22 mouse cellular contexts compared by ENCODE assay signal in the genomic region with DNA sequence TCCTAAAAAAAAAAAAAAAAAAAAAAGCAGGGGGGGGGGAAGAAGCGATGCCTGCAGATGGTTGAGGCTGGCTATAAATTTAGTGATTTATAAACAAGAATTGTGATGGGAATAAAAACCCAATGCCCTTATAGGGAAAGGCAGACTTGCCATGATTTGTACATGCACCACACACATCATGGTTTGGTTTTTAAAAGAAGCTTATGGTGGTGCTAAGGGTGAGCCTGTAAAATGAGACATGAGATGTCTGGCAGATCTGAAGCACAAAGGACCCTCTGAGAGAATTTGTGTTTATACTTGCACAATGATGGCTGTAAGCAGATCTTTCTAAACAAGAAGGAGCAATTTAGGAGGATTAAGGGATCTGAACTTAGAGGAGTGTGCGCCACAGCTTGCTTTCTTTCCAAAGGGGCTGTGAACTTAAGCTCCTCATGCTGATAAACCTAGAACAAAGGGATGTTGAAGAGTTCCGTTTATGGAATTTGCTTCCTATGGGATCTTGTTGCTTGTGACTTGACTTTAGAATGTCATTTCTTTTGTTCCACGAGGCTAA.
DNase-seq lines count a peak whose midpoint lies in the region; ATAC-seq and TF ChIP-seq lines count a peak whose summit lies in the region.
"Had no signal": no experiment of that assay in that cellular context is flagged by ENCODE, and none has a peak within 500 bp of the region (broad histone marks: within the 10 kb centered on the region; RNA-seq: fewer than 3 reads in every experiment).

No protein-coding gene starts in this region.

- H3K27me3 ChIP-seq in forebrain, embryonic 11.5 days (ENCODE audit: control insufficient read depth, insufficient read depth, low read length), result no peaks in the 10 kb centered on the region; the same call in 1 of the 2 replicates
- H3K27me3 ChIP-seq in forebrain, embryonic 12.5 days, result peaks cover 7% of the 10 kb centered on the region
- peaks cover 9% of the 10 kb centered on the region; the same call in 1 of the 2 replicates for H3K27me3 ChIP-seq in midbrain, embryonic 11.5 days (ENCODE audit: control insufficient read depth, insufficient read depth, low read length)
- no peaks in the 10 kb centered on the region for H3K27me3 ChIP-seq in midbrain, postnatal 0 days (ENCODE audit: insufficient read depth, low read length)
- no peaks in the 10 kb centered on the region for H3K27me3 ChIP-seq in embryonic facial prominence, embryonic 14.5 days (replicated peaks; ENCODE audit: control insufficient read depth, insufficient read depth, low read length)
- H3K27me3 ChIP-seq: heart, embryonic 15.5 days; neural tube, embryonic 13.5 days had no signal

- H3K4me1 ChIP-seq in forebrain, embryonic 11.5 days (replicated peaks; ENCODE audit: control insufficient read depth, insufficient read depth, low read length), result peaks cover 3% of the 10 kb centered on the region; the same call in 1 of the 2 replicates
- peaks cover 11% of the 10 kb centered on the region for H3K4me1 ChIP-seq in forebrain, embryonic 12.5 days
- peaks cover 17% of the 10 kb centered on the region for H3K4me1 ChIP-seq in midbrain, embryonic 11.5 days (ENCODE audit: control insufficient read depth, insufficient read depth, low read length)
- H3K4me1 ChIP-seq in midbrain, postnatal 0 days (ENCODE audit: insufficient read depth, low read length), result no peaks in the 10 kb centered on the region
- H3K4me1 ChIP-seq in embryonic facial prominence, embryonic 14.5 days (ENCODE audit: control insufficient read depth, insufficient read depth, low read length), result peaks cover 24% of the 10 kb centered on the region

- ATAC-seq in forebrain, embryonic 11.5 days (replicated peaks; ENCODE audit: low FRiP score), result peak; percentile 45
- no peak for ATAC-seq in forebrain, embryonic 12.5 days (ENCODE audit: low FRiP score)
- ATAC-seq in midbrain, embryonic 11.5 days (ENCODE audit: low FRiP score), result peak; percentile 71
- ATAC-seq in midbrain, postnatal 0 days (ENCODE audit: low FRiP score), result no peak
- peak; percentile 90 for ATAC-seq in embryonic facial prominence, embryonic 14.5 days (ENCODE audit: low read depth)
- ATAC-seq: forebrain, embryonic 13.5 days had no signal

- WGBS in forebrain, embryonic 11.5 days, result 7% methylated on average over 4 of the region's 4 CpGs
- WGBS in forebrain, embryonic 12.5 days, result 13% methylated on average over 4 of the region's 4 CpGs
- 13% methylated on average over 4 of the region's 4 CpGs for WGBS in midbrain, embryonic 11.5 days
- WGBS in midbrain, postnatal 0 days, result 15% methylated on average over 4 of the region's 4 CpGs
- WGBS in embryonic facial prominence, embryonic 14.5 days, result 38% methylated on average over 4 of the region's 4 CpGs

- no peak overlapping the region for H3K27ac ChIP-seq in forebrain, embryonic 11.5 days (ENCODE audit: low read depth, low read length)
- no peak overlapping the region for H3K27ac ChIP-seq in forebrain, embryonic 12.5 days
- H3K27ac ChIP-seq in midbrain, embryonic 11.5 days (ENCODE audit: low read depth, low read length), result no peak overlapping the region
- no peak overlapping the region for H3K27ac ChIP-seq in midbrain, postnatal 0 days (ENCODE audit: low read depth, low read length)
- H3K27ac ChIP-seq in embryonic facial prominence, embryonic 14.5 days (replicated peaks; ENCODE audit: low read depth, low read length), result no peak overlapping the region
- H3K27ac ChIP-seq: forebrain, embryonic 13.5 days; gastrocnemius, adult 2 months; heart, embryonic 15.5 days; hindbrain, embryonic 14.5 days; kidney, postnatal 0 days; layer of hippocampus, adult 2 months; neural tube, embryonic 13.5 days had no signal

- H3K9ac ChIP-seq in forebrain, embryonic 11.5 days (ENCODE audit: low read length), result no peak overlapping the region
- H3K9ac ChIP-seq in forebrain, embryonic 12.5 days, result no peak overlapping the region
- no peak overlapping the region for H3K9ac ChIP-seq in midbrain, embryonic 11.5 days (ENCODE audit: low read length)
- no peak overlapping the region for H3K9ac ChIP-seq in midbrain, postnatal 0 days (replicated peaks; ENCODE audit: low read length, poor library complexity, severe bottlenecking)
- no peak overlapping the region for H3K9ac ChIP-seq in embryonic facial prominence, embryonic 14.5 days (ENCODE audit: low read depth, low read length)
- H3K9ac ChIP-seq: forebrain, embryonic 13.5 days; heart, embryonic 15.5 days; hindbrain, embryonic 14.5 days; neural tube, embryonic 13.5 days had no signal

- H3K4me3 ChIP-seq in forebrain, embryonic 11.5 days (ENCODE audit: low read depth, low read length), result no peak overlapping the region
- no peak overlapping the region for H3K4me3 ChIP-seq in forebrain, embryonic 12.5 days (replicated peaks)
- no peak overlapping the region for H3K4me3 ChIP-seq in midbrain, embryonic 11.5 days (ENCODE audit: low read depth, low read length)
- H3K4me3 ChIP-seq in midbrain, postnatal 0 days (ENCODE audit: low read depth, low read length), result no peak overlapping the region
- no peak overlapping the region for H3K4me3 ChIP-seq in embryonic facial prominence, embryonic 14.5 days (ENCODE audit: low read depth, low read length)
- H3K4me3 ChIP-seq: forebrain, embryonic 13.5 days; gastrocnemius, adult 2 months; heart, embryonic 15.5 days; layer of hippocampus, adult 2 months; myocyte; neural tube, embryonic 13.5 days had no signal

- H3K9me3 ChIP-seq in forebrain, embryonic 11.5 days (ENCODE audit: control insufficient read depth, low read length), result no peaks in the 10 kb centered on the region
- no peaks in the 10 kb centered on the region for H3K9me3 ChIP-seq in forebrain, embryonic 12.5 days
- H3K9me3 ChIP-seq in midbrain, embryonic 11.5 days (ENCODE audit: control insufficient read depth, low read length), result no peaks in the 10 kb centered on the region
- no peaks in the 10 kb centered on the region for H3K9me3 ChIP-seq in midbrain, postnatal 0 days (ENCODE audit: low read length)
- H3K9me3 ChIP-seq in embryonic facial prominence, embryonic 14.5 days (ENCODE audit: control insufficient read depth, low read length), result no peaks in the 10 kb centered on the region
- H3K9me3 ChIP-seq: forebrain, embryonic 13.5 days; heart, embryonic 15.5 days; neural tube, embryonic 13.5 days had no signal

- no peak overlapping the region for H3K4me2 ChIP-seq in forebrain, embryonic 11.5 days (ENCODE audit: low read depth, low read length, severe bottlenecking)
- H3K4me2 ChIP-seq in forebrain, embryonic 12.5 days, result no peak overlapping the region
- H3K4me2 ChIP-seq in midbrain, embryonic 11.5 days, result no peak overlapping the region
- H3K4me2 ChIP-seq in midbrain, postnatal 0 days (ENCODE audit: low read depth, low read length, poor library complexity, severe bottlenecking), result no peak overlapping the region
- H3K4me2 ChIP-seq in embryonic facial prominence, embryonic 14.5 days (ENCODE audit: low read depth, low read length), result no peak overlapping the region
- H3K4me2 ChIP-seq: forebrain, embryonic 13.5 days; heart, embryonic 15.5 days; hindbrain, embryonic 14.5 days; neural tube, embryonic 13.5 days had no signal

- no peak for TF ChIP-seq CTCF in midbrain, postnatal 0 days (IDR thresholded peaks at IDR 0.05)

- DNase-seq in forebrain, embryonic 11.5 days (ENCODE audit: low spot score), result no peak
- no peak for DNase-seq in midbrain, embryonic 11.5 days (ENCODE audit: low spot score, missing footprints)
- DNase-seq in midbrain, postnatal 0 days (ENCODE audit: low spot score), result no peak
- DNase-seq in embryo, embryonic 10.5 days (ENCODE audit: low spot score), result peak; percentile 53
- DNase-seq in embryonic facial prominence, embryonic 14.5 days (ENCODE audit: low spot score), result peak; percentile 79
- DNase-seq in frontal cortex, postnatal 10 days (ENCODE audit: low spot score in 2 of 2), result no peak
- DNase-seq in kidney, postnatal 36 days, result no peak
- DNase-seq: cerebellum, adult 8-10 months; gastrocnemius, adult 2 months; heart, postnatal 36 days; kidney, adult 2 months; lung, postnatal 4 days; right cerebral cortex, adult 18-20 months; thymus, postnatal 14 days had no signal

- no peaks in the 10 kb centered on the region for H3K36me3 ChIP-seq in forebrain, embryonic 11.5 days (ENCODE audit: control insufficient read depth, insufficient read depth, low read length)
- H3K36me3 ChIP-seq in forebrain, embryonic 12.5 days (replicated peaks), result no peaks in the 10 kb centered on the region
- no peaks in the 10 kb centered on the region for H3K36me3 ChIP-seq in midbrain, embryonic 11.5 days (ENCODE audit: control insufficient read depth, insufficient read depth, low read length)
- H3K36me3 ChIP-seq in midbrain, postnatal 0 days (ENCODE audit: insufficient read depth, low read length), result no peaks in the 10 kb centered on the region
- H3K36me3 ChIP-seq in embryonic facial prominence, embryonic 14.5 days (ENCODE audit: control insufficient read depth, insufficient read depth, low read length), result no peaks in the 10 kb centered on the region
- H3K36me3 ChIP-seq: heart, embryonic 15.5 days; neural tube, embryonic 13.5 days had no signal

Comparison
In these comparisons a context has a peak if more than half of its experiments do, and no peak if none do; other contexts are left out.
1. ATAC-seq: peak in forebrain, embryonic 11.5 days (single experiment), midbrain, embryonic 11.5 days (single experiment) and embryonic facial prominence, embryonic 14.5 days (single experiment); none in forebrain, embryonic 12.5 days (single experiment) and midbrain, postnatal 0 days (single experiment).
2. DNase-seq: peak in embryo, embryonic 10.5 days (single experiment) and embryonic facial prominence, embryonic 14.5 days (single experiment); none in forebrain, embryonic 11.5 days (single experiment), midbrain, embryonic 11.5 days (single experiment), midbrain, postnatal 0 days (single experiment), frontal cortex, postnatal 10 days (0 of 2) and kidney, postnatal 36 days (0 of 2).